Mouse (Mus musculus): ENCODE measurements around the gene Ptpa.

- TF ChIP-seq CTCF (IDR thresholded peaks at IDR 0.05; ENCODE audit: extremely low read depth, insufficient read length, insufficient replicate concordance, low read depth, low read length) = no peak
- TF ChIP-seq POLR2A (IDR thresholded peaks at IDR 0.05; ENCODE audit: low read depth, low read length) = no peak
These were observed 62.7 kb downstream of the Ptpa start for GRCm38 (mm10) chr2:30478526-30478925.
